Mouse (Mus musculus): ENCODE results near the gene Masp1.

Gene Masp1

GRCm38 (mm10) chr16:23401959-23402358 is 118.7 kb downstream of the Masp1 start:
- no peak for DNase-seq (ENCODE audit: low read depth, low spot score)

GRCm38 (mm10) chr16:23401463-23401862 is 119.2 kb downstream of the Masp1 start:
- DNase-seq (ENCODE audit: low read depth, low spot score) = no peak
